Mouse (Mus musculus): ENCODE measurements around the gene Nav2. TPM values are rescaled to one million over a fixed set of nuclear protein-coding genes. Genes with fewer than 3 reads are reported as not detected.

The Nav2 gene
- total and polyA plus RNA-seq, 3 experiments = under 0.01 TPM; not detected in 2

DNA sequence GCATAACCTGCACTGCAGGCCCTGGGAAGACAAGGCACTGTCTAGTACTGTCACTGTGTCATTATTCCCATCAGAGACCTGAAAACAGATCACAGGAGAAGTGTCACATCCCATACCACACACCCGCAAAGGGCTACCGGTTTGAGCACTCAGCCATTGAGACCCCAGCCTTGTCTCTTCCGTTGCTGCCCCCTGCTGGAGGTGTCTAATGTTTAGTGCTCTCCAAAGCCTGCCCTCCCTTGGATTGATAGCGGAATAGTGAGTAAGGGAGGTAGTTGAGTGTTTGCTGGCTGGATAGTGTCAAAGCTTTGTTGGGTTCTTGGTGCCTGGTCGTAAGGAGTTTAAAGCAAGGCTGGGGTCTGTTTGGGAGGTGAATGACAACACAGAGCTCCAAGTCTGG lies 568.1 kb downstream of the Nav2 start:
- DNase-seq (ENCODE audit: extremely low read depth) = no peak

DNA sequence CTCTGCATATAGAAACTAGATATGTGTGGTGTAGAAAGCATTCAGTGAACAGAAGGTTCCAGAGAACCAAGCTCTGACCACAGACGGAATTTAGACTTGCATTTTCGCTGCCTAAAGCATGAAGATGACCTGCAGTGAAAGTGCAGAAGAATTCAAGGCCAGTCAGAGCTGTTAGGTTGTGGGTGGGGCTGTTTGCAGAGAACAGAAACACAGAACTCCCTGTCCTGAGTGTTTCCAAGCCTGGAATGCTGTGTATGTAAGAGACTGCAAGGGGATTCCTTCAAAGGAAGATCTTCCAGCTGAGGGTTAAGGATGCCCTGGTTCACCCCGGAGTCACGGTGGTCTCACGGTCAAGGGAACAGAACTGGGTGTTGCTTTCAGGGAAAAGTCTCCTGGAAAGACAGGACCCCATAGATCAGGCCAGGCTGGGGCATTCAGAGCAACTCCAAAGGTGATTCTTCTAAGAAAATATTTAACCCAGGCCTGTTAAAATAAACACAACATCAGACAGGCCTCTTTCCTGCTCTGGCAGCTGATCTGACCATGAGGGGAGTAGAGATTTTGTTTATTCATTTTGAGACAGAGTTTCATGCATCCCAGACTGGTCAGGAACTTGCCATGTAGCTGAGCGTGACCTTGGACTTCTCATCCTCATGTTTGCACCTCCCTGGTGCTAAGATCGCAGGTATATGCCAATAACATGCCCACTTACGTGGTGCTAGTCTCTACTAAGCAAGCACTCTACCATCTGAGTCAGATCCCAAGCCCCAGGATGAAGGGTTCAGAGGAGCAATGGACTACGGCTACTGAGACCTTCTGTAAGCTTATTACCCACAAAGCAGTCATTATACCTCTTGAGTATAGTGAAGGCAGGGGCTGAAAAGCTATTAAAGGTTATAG lies 568.8 kb downstream of the Nav2 start:
- dilution Hi-C loops (cut with MboI; ENCODE audit: extremely low pct_ligation_motif_present, extremely low pct_unique_long_range_greater_than_20kb, low sequenced_read_pairs) (no loop called here), in situ Hi-C loops (cut with MboI; ENCODE audit: low pct_ligation_motif_present, low pct_unique_long_range_greater_than_20kb, low sequenced_read_pairs) (loop anchor here (10.0 kb wide), 2 partner anchors 127 to 277 kb away; partner anchors contain the start of gene Htatip2)
- no peak overlapping the region for H3K9ac ChIP-seq (ENCODE audit: insufficient read depth, low read depth)
- no peak overlapping the region for H3K4me3 ChIP-seq (replicated peaks in 1 of 3; ENCODE audit: low read depth in 2 of 3, low read length in 2 of 3, poor library complexity in 1 of 3)
- H3K27ac ChIP-seq (ENCODE audit: insufficient read depth, low read depth) = no peak overlapping the region
- TF ChIP-seq ELF1 (IDR thresholded peaks at IDR 0.05; ENCODE audit: low read depth, low read length) (no peak), NRF1 (IDR thresholded peaks at IDR 0.05; ENCODE audit: low read depth, low read length) (no peak), POLR2A (IDR thresholded peaks at IDR 0.05; ENCODE audit: low read depth, low read length) (no peak), JUN (IDR thresholded peaks at IDR 0.05; ENCODE audit: insufficient read depth, low read depth, low read length) (no peak), ZC3H11A (IDR thresholded peaks at IDR 0.05; ENCODE audit: low read depth, low read length) (no peak), ZMIZ1 (IDR thresholded peaks at IDR 0.05; ENCODE audit: low read depth, low read length) (no peak), MXI1 (IDR thresholded peaks at IDR 0.05; ENCODE audit: low read depth, low read length) (no peak), MEF2A (IDR thresholded peaks at IDR 0.05; ENCODE audit: borderline replicate concordance, low read depth, low read length) (no peak)
- H3K9me3 ChIP-seq (replicated peaks; ENCODE audit: low read length) = no peaks in the 10 kb centered on the region
- H3K4me2 ChIP-seq (ENCODE audit: insufficient read depth, low read depth, poor library complexity, severe bottlenecking) = no peak overlapping the region
- H3K4me1 ChIP-seq (ENCODE audit: control insufficient read depth in 1 of 2, insufficient read depth in 2 of 2) = peaks cover 0 to 9% of the 10 kb centered on the region in 2 experiments; a peak in 2 of 4 replicates
- H3K27me3 ChIP-seq (replicated peaks) = no peaks in the 10 kb centered on the region
- no peaks in the 10 kb centered on the region for H3K36me3 ChIP-seq (replicated peaks in 1 of 2; ENCODE audit: control insufficient read depth in 1 of 2, insufficient read depth in 1 of 2, low read length in 1 of 2)
- no peak for DNase-seq (ENCODE audit: extremely low read depth)
- no peaks in the 10 kb centered on the region for H3K79me2 ChIP-seq (replicated peaks; ENCODE audit: control insufficient read depth, extremely low read depth, insufficient read depth, poor library complexity, severe bottlenecking)

More for the DNA sequence above, 568.1 kb downstream of the Nav2 start:
- Histone ChIP-seq H3K36me3 (replicated peaks in 1 of 2; ENCODE audit: control insufficient read depth in 1 of 2, insufficient read depth in 1 of 2, low read length in 1 of 2) (no peaks in the 10 kb centered on the region), H3K9me3 (replicated peaks; ENCODE audit: low read length) (no peaks in the 10 kb centered on the region), H3K4me1 (ENCODE audit: control insufficient read depth in 1 of 2, insufficient read depth in 2 of 2) (peaks cover 0 to 10% of the 10 kb centered on the region in 2 experiments; a peak in 2 of 4 replicates), H3K79me2 (replicated peaks; ENCODE audit: control insufficient read depth, extremely low read depth, insufficient read depth, poor library complexity, severe bottlenecking) (no peaks in the 10 kb centered on the region), H3K9ac (ENCODE audit: insufficient read depth, low read depth) (no peak overlapping the region), H3K4me2 (ENCODE audit: insufficient read depth, low read depth, poor library complexity, severe bottlenecking) (no peak overlapping the region), H3K27me3 (replicated peaks) (no peaks in the 10 kb centered on the region), H3K27ac (ENCODE audit: insufficient read depth, low read depth) (no peak overlapping the region), H3K4me3 (replicated peaks in 1 of 3; ENCODE audit: low read depth in 2 of 3, low read length in 2 of 3, poor library complexity in 1 of 3) (no peak overlapping the region)
- in situ Hi-C loops (cut with MboI; ENCODE audit: low pct_ligation_motif_present, low pct_unique_long_range_greater_than_20kb, low sequenced_read_pairs) (loop anchor here (10.0 kb wide), 2 partner anchors 128 to 278 kb away; partner anchors contain the start of gene Htatip2), dilution Hi-C loops (cut with MboI; ENCODE audit: extremely low pct_ligation_motif_present, extremely low pct_unique_long_range_greater_than_20kb, low sequenced_read_pairs) (no loop called here)
- no peak for TF ChIP-seq CHD1 (IDR thresholded peaks at IDR 0.05; ENCODE audit: low read depth, low read length)
- no peak for TF ChIP-seq BHLHE40 (IDR thresholded peaks at IDR 0.05; ENCODE audit: low read depth, low read length)
- TF ChIP-seq JUN (IDR thresholded peaks at IDR 0.05; ENCODE audit: insufficient read depth, low read depth, low read length) = no peak
- TF ChIP-seq CTCF (conservative IDR thresholded peaks at IDR 0.05 in 1 of 2, IDR thresholded peaks at IDR 0.05 in 1 of 2; ENCODE audit: low read depth in 2 of 2, low read length in 2 of 2) = peak; percentile 14 to 67; a peak in 2 of 4 replicates
- TF ChIP-seq E2F4 (IDR thresholded peaks at IDR 0.05; ENCODE audit: insufficient replicate concordance, low read depth, low read length) = no peak
